Mouse (Mus musculus): ENCODE results near the gene Mus81. TPM values are rescaled to one million over a fixed set of nuclear protein-coding genes. Genes with fewer than 3 reads are reported as not detected.

Mus81 gene
- total RNA-seq, 2 experiments from 2014 or later: 23.1 to 30.7 TPM

DNA sequence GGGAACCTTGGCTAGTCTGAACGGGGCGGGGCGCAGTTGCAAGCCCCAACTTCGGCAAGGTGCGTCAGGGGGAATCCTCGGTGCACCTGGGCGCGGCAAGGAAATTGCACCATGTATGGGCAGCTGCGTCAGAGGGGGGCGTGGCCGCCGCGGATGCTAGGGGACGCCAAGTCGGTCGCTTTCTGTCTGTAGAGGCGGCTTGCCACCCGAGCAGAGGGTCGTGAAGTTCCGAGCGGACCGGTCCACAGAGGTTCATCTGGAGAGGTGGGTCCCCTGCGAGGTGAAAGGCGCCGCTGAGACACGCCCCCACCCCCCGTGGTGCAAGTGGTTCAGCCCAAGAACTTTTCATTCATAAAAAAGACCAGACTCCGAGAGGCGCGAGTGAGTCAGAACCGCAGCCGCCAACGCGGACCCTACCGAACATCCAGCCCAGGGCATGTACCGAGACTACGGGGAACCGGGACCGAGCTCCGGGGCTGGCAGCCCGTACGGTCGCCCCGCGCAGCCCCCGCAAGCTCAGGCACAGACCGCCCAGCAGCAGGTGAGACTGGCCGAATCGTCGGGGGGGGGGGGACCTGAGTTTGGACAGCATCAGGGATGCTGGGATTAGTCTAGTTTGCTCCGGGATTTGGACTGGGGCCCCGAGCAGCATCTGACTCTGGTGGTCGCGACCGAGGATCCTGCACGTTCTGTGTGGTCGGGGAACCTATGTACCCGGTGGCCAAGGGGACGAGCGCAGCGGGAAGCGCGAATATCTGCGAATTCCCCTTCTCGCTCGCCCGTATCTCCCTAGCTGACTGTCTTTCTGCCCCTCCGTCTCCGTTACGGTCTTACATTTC lies 40.5 kb downstream of the Mus81 start, which contains the start of gene Fosl1:
Fosl1 (plus strand) TSS at position 33 of the 839 bp plus-strand sequence.
- DNase-seq: peak; percentile 77 to 85

DNA sequence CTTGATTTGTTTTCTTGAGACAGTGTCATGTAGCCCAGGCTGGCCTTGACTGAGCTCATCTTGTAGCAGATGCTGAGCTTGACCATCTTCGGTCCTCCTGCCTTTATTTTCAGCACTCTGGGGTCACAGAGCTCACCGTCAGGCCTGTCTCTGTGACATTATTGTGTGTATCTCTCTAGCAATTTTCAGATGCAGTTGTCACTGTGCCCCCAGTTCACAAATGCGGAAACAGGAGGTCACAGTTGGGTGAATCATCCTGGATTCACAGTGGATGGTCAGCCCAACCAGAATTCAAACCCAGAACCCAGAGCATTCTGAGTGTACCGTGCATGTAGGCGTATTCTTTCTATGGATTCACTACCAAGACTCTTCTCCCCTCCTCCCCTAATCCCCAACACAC lies 42.5 kb downstream of the Mus81 start:
- no peak for DNase-seq

DNA sequence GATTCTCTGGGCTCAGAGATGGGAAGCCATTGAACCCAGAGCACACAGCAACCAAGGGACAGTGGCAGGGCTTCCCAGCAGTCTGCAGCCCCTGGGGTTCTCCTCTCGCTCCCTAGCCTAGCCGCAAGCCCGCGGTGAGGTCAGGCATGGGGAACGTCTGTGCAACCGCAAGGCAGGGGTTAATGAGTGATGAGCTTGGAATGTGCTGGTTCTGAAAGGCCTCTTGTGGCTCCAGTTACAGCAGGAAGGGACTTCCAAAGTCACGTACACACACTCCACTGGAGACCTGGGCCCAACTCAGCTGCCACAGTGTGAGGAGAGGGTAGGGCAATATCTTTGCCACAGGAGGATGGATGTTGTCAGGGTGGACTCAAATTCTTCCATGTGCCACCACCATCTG lies 43.2 kb downstream of the Mus81 start:
- no peak for DNase-seq

DNA sequence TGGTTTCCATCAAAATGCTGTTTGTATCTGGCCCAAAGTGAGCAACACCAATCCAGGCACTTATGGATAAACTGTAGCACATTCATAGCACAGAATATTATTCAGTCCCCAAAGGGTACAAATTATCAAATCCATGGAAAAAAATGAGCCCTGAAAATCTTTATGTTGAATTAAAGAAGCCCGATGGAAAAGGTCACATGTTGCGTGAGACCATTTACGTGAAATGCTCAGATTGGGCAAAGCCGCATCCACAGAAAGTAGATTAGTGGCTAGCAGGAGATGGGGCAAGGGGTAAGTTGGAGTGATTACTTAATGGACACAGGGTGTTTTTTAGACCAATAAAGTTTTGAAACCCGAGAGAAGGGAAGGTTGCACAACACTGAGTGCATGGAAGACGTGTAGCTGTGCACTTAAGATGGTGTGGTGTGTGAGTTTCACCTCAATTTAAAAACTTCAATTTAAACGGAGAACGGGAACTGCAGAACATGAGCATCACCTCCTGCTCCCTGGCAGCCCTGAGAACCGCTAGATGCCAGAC lies 43.8 kb downstream of the Mus81 start:
- DNase-seq: no peak

DNA sequence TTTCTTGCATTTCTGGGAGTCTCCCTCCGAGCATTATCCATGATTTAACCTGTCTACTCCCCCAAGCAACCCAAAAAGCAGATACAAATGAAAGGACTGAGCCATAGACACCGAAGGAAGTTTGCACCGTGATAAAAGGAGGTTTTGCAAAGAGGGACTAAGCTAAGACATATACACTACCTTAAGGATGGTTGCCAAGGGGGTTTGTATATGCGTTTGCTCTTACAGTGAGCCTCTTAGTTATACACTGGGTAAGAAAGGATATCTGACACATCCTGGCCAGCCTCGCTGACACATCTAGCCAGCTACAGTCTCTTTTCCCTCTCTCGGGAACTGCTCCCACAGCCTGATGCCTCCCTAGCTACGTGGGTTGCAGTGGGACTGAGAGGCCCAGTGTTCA lies 54.3 kb downstream of the Mus81 start:
- no peak for DNase-seq

DNA sequence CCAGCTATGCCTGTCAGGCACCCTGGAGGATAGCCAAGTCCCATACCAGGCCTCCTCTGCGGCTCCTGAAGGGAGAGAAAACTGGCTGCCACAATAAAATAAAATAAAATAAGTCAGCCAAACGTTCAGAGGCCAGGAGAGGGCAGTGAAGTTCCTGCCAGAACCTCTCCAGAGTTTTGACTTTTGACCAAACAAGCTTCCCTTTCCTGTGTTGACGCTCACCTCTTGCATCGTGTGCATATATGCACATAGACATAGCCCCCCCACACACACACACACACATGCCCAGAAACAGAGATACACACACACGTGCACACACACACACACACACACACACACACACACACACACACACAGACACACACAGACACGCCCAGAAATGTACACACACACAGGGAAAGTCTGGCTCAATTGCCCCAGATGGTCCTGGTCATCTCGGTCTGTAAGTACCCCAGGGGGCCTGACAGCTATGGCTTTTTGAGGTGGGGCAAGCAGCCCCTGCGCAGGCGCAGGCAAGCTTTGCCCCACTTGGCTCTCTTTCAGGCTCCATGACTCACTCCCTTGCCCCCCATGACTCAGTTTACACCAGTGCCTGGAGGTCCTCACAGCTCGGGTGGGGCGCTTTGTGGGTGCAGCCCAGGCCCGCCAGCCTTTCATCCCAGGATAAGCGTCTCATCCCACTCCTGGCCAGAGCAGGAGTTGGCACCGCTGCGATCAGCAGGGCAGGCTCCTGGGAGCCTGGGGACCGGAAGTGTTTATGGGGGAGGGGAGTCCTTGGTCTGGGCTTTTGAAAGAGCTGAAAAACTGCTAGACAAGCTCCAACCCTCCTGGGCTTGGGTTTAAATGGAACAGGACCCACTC lies 55.0 kb downstream of the Mus81 start:
- peak; percentile 64 to 78 for DNase-seq

Other genes starting within 250 kb of the Mus81 start
- gene Pacs1, start 215.3 kb downstream of the Mus81 start, total RNA-seq (2021): 10 to 100 TPM; 15.6 to 23.6 TPM
- gene Sf3b2, start 192.9 kb downstream of the Mus81 start, total RNA-seq (2021): 100 to 1,000 TPM; 165 to 171 TPM
- not detected for gene Gal3st3, start 190.1 kb downstream of the Mus81 start, total RNA-seq (2021)
- not detected for gene Catsper1, start 152.7 kb downstream of the Mus81 start, total RNA-seq (2021)
- 1 to 10 TPM; 2.1 to 2.5 TPM for gene Cst6, start 138.8 kb downstream of the Mus81 start, total RNA-seq (2021)
- gene Eif1ad, start 121.7 kb downstream of the Mus81 start, total RNA-seq (2021): 10 to 100 TPM; 24.4 to 26.1 TPM
- 100 to 1,000 TPM; 152 to 165 TPM for gene Banf1, start 121.2 kb downstream of the Mus81 start, total RNA-seq (2021)
- 10 to 100 TPM; 79.1 to 86.5 TPM for gene Sart1, start 99.7 kb downstream of the Mus81 start, total RNA-seq (2021)
- gene Tsga10ip, start 85.9 kb downstream of the Mus81 start, total RNA-seq (2021): not detected
- gene Drap1, start 63.4 kb downstream of the Mus81 start, total RNA-seq (2021): 100 to 1,000 TPM; 250 to 263 TPM
- gene AI837181, start 63.3 kb downstream of the Mus81 start, total RNA-seq (2021): 10 to 100 TPM; 43.7 to 50.6 TPM
- gene Fosl1, start 40.9 kb downstream of the Mus81 start, total RNA-seq (2021): 1 to 10 TPM in 1 of 2 experiments, not detected in 1; 5.3 TPM
- 1 to 10 TPM; 7.9 to 8.3 TPM for gene Ccdc85b, start 30.5 kb downstream of the Mus81 start, total RNA-seq (2021)
- gene Fibp, start 27.8 kb downstream of the Mus81 start, total RNA-seq (2021): 10 to 100 TPM; 89.1 to 95.3 TPM
- gene Ctsw, start 19.9 kb downstream of the Mus81 start, total RNA-seq (2021): under 1 TPM in 1 of 2 experiments, not detected in 1; 0.26 TPM
- gene Efemp2, start 14.4 kb downstream of the Mus81 start, total RNA-seq (2021): 10 to 100 TPM; 50.2 to 87.9 TPM
- gene Cfl1, start 2.1 kb upstream of the Mus81 start, total RNA-seq (2021): 100 to 1,000 TPM; 659 to 740 TPM
- gene 1700020D05Rik, start 15.4 kb upstream of the Mus81 start, total RNA-seq (2021): 1 to 10 TPM; 1.0 to 1.5 TPM
- 10 to 100 TPM; 11.1 to 12.1 TPM for gene Snx32, start 22.1 kb upstream of the Mus81 start, total RNA-seq (2021)
- gene Ovol1, start 72.2 kb upstream of the Mus81 start, total RNA-seq (2021): not detected
- 1 to 10 TPM; 7.8 to 8.3 TPM for gene Ap5b1, start 79.6 kb upstream of the Mus81 start, total RNA-seq (2021)
- gene Rnaseh2c, start 113.5 kb upstream of the Mus81 start, total RNA-seq (2021): 100 to 1,000 TPM; 124 to 139 TPM
- 10 to 100 TPM; 66.2 to 68.2 TPM for gene Kat5, start 121.8 kb upstream of the Mus81 start, total RNA-seq (2021)
- gene Rela, start 149.1 kb upstream of the Mus81 start, total RNA-seq (2021): 10 to 100 TPM; 85.7 to 86.4 TPM
- 10 to 100 TPM; 40.5 to 57.2 TPM for gene Sipa1, start 175.3 kb upstream of the Mus81 start, total RNA-seq (2021)
- gene Map3k11, start 200.3 kb upstream of the Mus81 start, total RNA-seq (2021): 10 to 100 TPM; 44.7 to 45.8 TPM
- gene Pcnx3, start 200.5 kb upstream of the Mus81 start, total RNA-seq (2021): 100 to 1,000 TPM in 1 of 2 experiments, 10 to 100 TPM in 1; 89.5 to 108 TPM
- not detected for gene Kcnk7, start 216.0 kb upstream of the Mus81 start, total RNA-seq (2021)
- gene Ehbp1l1, start 237.9 kb upstream of the Mus81 start, total RNA-seq (2021): 10 to 100 TPM; 30.8 to 38.3 TPM
- gene Fam89b, start 241.3 kb upstream of the Mus81 start, total RNA-seq (2021): 10 to 100 TPM; 41.4 to 66.5 TPM

Data from adrenal gland, postnatal 36 days (tissue).